ENCODE assay signal across 12 mouse cellular contexts in genomic region chr2:30661147-30661546, GRCm38 (mm10).
DNase-seq lines count a peak whose midpoint lies in the region; ATAC-seq and TF ChIP-seq lines count a peak whose summit lies in the region.
"Had no signal": no experiment of that assay in that cellular context is flagged by ENCODE, and none has a peak within 500 bp of the region (broad histone marks: within the 10 kb centered on the region; RNA-seq: fewer than 3 reads in every experiment).

No protein-coding gene starts in this region.

- no peak overlapping the region for H3K4me3 ChIP-seq in kidney, embryonic 16.5 days (ENCODE audit: low read length)
- H3K4me3 ChIP-seq in kidney, adult 2 months (ENCODE audit: insufficient read depth, low read depth, low read length): no peak overlapping the region
- no peak overlapping the region for H3K4me3 ChIP-seq in forebrain, embryonic 14.5 days (ENCODE audit: low read depth, low read length)
- no peak overlapping the region for H3K4me3 ChIP-seq in limb, embryonic 10.5 days
- no peak overlapping the region for H3K4me3 ChIP-seq in neural tube, embryonic 13.5 days
- H3K4me3 ChIP-seq: stomach, embryonic 15.5 days had no signal

- no peaks in the 10 kb centered on the region for H3K9me3 ChIP-seq in kidney, embryonic 16.5 days (ENCODE audit: low read length)
- no peaks in the 10 kb centered on the region for H3K9me3 ChIP-seq in forebrain, embryonic 14.5 days (replicated peaks; ENCODE audit: control insufficient read depth, low read length)
- H3K9me3 ChIP-seq in limb, embryonic 10.5 days (replicated peaks): no peaks in the 10 kb centered on the region
- H3K9me3 ChIP-seq in neural tube, embryonic 13.5 days: no peaks in the 10 kb centered on the region
- H3K9me3 ChIP-seq: megakaryocyte, embryonic 14.5 days; stomach, embryonic 15.5 days had no signal

- H3K4me2 ChIP-seq in kidney, embryonic 16.5 days (replicated peaks; ENCODE audit: low read depth, low read length): no peak overlapping the region
- no peak overlapping the region for H3K4me2 ChIP-seq in forebrain, embryonic 14.5 days (ENCODE audit: low read length)
- no peak overlapping the region for H3K4me2 ChIP-seq in neural tube, embryonic 13.5 days
- H3K4me2 ChIP-seq: stomach, embryonic 15.5 days had no signal

- 50% methylated on average over 10 of the region's 10 CpGs for WGBS in kidney, embryonic 16.5 days
- WGBS in kidney, adult 2 months: 79% methylated on average over 10 of the region's 10 CpGs
- WGBS in forebrain, embryonic 14.5 days: 18% methylated on average over 10 of the region's 10 CpGs
- WGBS in limb, embryonic 10.5 days: 35% methylated on average over 10 of the region's 10 CpGs
- WGBS in neural tube, embryonic 13.5 days: 17% methylated on average over 10 of the region's 10 CpGs

- no peak for DNase-seq in kidney, adult 2 months
- DNase-seq in forebrain, embryonic 14.5 days (ENCODE audit: low spot score): peak; percentile 52
- DNase-seq in limb, embryonic 10.5 days (ENCODE audit: low spot score): peak; percentile 55
- no peak for DNase-seq in retina, embryonic 14.5 days (ENCODE audit: low spot score)
- DNase-seq in adrenal gland, adult 8-10 months: no peak
- no peak for DNase-seq in cerebellum, adult 11-12 months
- DNase-seq: layer of hippocampus, adult 9-11 months had no signal

- H3K36me3 ChIP-seq in kidney, embryonic 16.5 days (ENCODE audit: insufficient read depth, low read length): no peaks in the 10 kb centered on the region
- H3K36me3 ChIP-seq in kidney, adult 2 months (ENCODE audit: control insufficient read depth, insufficient read depth, low read length): no peaks in the 10 kb centered on the region
- H3K36me3 ChIP-seq in forebrain, embryonic 14.5 days (ENCODE audit: control insufficient read depth, insufficient read depth, low read length): no peaks in the 10 kb centered on the region
- H3K36me3 ChIP-seq in limb, embryonic 10.5 days: no peaks in the 10 kb centered on the region
- H3K36me3 ChIP-seq in neural tube, embryonic 13.5 days: no peaks in the 10 kb centered on the region
- H3K36me3 ChIP-seq: stomach, embryonic 15.5 days had no signal

- no peak for ATAC-seq in kidney, embryonic 16.5 days (ENCODE audit: low FRiP score, low TSS enrichment)
- ATAC-seq in forebrain, embryonic 14.5 days: no peak
- no peak for ATAC-seq in neural tube, embryonic 13.5 days (ENCODE audit: low read depth)

- TF ChIP-seq POLR2A in kidney, adult 2 months (IDR thresholded peaks at IDR 0.05; ENCODE audit: low read depth, low read length): no peak

- no peaks in the 10 kb centered on the region for H3K27me3 ChIP-seq in kidney, embryonic 16.5 days (ENCODE audit: insufficient read depth, low read length)
- H3K27me3 ChIP-seq in kidney, adult 2 months (replicated peaks; ENCODE audit: control insufficient read depth, insufficient read depth, low read length): no peaks in the 10 kb centered on the region
- no peaks in the 10 kb centered on the region for H3K27me3 ChIP-seq in forebrain, embryonic 14.5 days (replicated peaks; ENCODE audit: control insufficient read depth, insufficient read depth, low read length)
- no peaks in the 10 kb centered on the region for H3K27me3 ChIP-seq in limb, embryonic 10.5 days (ENCODE audit: low read depth, poor library complexity, severe bottlenecking)
- H3K27me3 ChIP-seq in neural tube, embryonic 13.5 days: no peaks in the 10 kb centered on the region
- H3K27me3 ChIP-seq: stomach, embryonic 15.5 days had no signal

- 0 out of 2 replicates have a peak overlapping the region, but pooled peaks have one; percentile 99 for H3K27ac ChIP-seq in kidney, embryonic 16.5 days (ENCODE audit: low read length)
- no peak overlapping the region for H3K27ac ChIP-seq in kidney, adult 2 months (ENCODE audit: insufficient read depth, low read depth, low read length)
- peak overlapping the region; percentile 99 for H3K27ac ChIP-seq in forebrain, embryonic 14.5 days (ENCODE audit: low read depth, low read length)
- peak overlapping the region; percentile 95 for H3K27ac ChIP-seq in limb, embryonic 10.5 days
- peak overlapping the region; percentile 100 for H3K27ac ChIP-seq in neural tube, embryonic 13.5 days (replicated peaks)
- H3K27ac ChIP-seq: liver, embryonic 14.5 days had no signal

- peak overlapping the region; percentile 85; the same call in 1 of the 2 replicates for H3K9ac ChIP-seq in kidney, embryonic 16.5 days (replicated peaks; ENCODE audit: low read length)
- H3K9ac ChIP-seq in forebrain, embryonic 14.5 days (ENCODE audit: low read length): peak overlapping the region; percentile 66
- peak overlapping the region; percentile 73 for H3K9ac ChIP-seq in neural tube, embryonic 13.5 days
- H3K9ac ChIP-seq: liver, embryonic 14.5 days; stomach, embryonic 15.5 days had no signal

- no peak for TF ChIP-seq CTCF in kidney, adult 2 months (conservative IDR thresholded peaks at IDR 0.05; ENCODE audit: insufficient read depth, insufficient read length, low read depth, low read length)

- H3K4me1 ChIP-seq in kidney, embryonic 16.5 days (ENCODE audit: insufficient read depth, low read length): peaks cover 63% of the 10 kb centered on the region
- H3K4me1 ChIP-seq in kidney, adult 2 months (ENCODE audit: control insufficient read depth, insufficient read depth, low read length): peaks cover 24% of the 10 kb centered on the region
- H3K4me1 ChIP-seq in forebrain, embryonic 14.5 days (ENCODE audit: control insufficient read depth, insufficient read depth, low read length): peaks cover 54% of the 10 kb centered on the region
- peaks cover 81% of the 10 kb centered on the region for H3K4me1 ChIP-seq in limb, embryonic 10.5 days
- peaks cover 68% of the 10 kb centered on the region for H3K4me1 ChIP-seq in neural tube, embryonic 13.5 days (replicated peaks)

Comparison
In these comparisons a context has a peak if more than half of its experiments do, and no peak if none do; other contexts are left out.
1. DNase-seq: peak in forebrain, embryonic 14.5 days (single experiment) and limb, embryonic 10.5 days (single experiment); none in kidney, adult 2 months (single experiment), retina, embryonic 14.5 days (single experiment), adrenal gland, adult 8-10 months (single experiment) and cerebellum, adult 11-12 months (single experiment).
2. Peak in every context shown above with its lines, with median percentiles within 50 percentile points of each other: H3K9ac ChIP-seq.